Mouse (Mus musculus) lung, embryonic 16.5 days (tissue): ENCODE measurements around the gene Tmem181a. TPM values are rescaled to one million over a fixed set of nuclear protein-coding genes. Genes with fewer than 3 reads are reported as not detected.
A peak's percentile ranks its signal among the peaks of the same experiment; 100 is the strongest.
"Not testable (repeated sequence)": the region's sequence is repeated elsewhere in the genome, so short reads cannot be mapped to it uniquely, and the experiment has no call there.

Experiments
- ATAC-seq: fragments of 200-750 bp; cut with Nextera tagmentation; 2 replicates; pipeline ENCODE4 v1.8.0; 2017; ENCODE audit warnings: low read depth, mild to moderate bottlenecking, moderate library complexity
- H3K27ac ChIP-seq: fragments of 300-500 bp; sonication (generic); 2 replicates; pipeline ENCODE4 v1.5.1; 2014; ENCODE audit warnings: mild to moderate bottlenecking, control low read depth, low read length
- H3K27me3 ChIP-seq: fragments of 300-500 bp; sonication (generic); 2 replicates; pipeline ENCODE4 v1.6.1; 2014; ENCODE audit warnings: low read depth, low read length, mixed read lengths; ENCODE audit not compliant: control insufficient read depth, insufficient read depth
- H3K36me3 ChIP-seq: fragments of 300-500 bp; sonication (generic); 2 replicates; pipeline ENCODE4 v1.6.1; 2014; ENCODE audit warnings: low read length; ENCODE audit not compliant: control insufficient read depth, insufficient read depth
- H3K4me1 ChIP-seq: fragments of 300-500 bp; sonication (generic); replicated peaks from 2 replicates; pipeline ENCODE4 v1.6.1; 2014; ENCODE audit warnings: low read length, mixed read lengths; ENCODE audit not compliant: control insufficient read depth, insufficient read depth
- H3K4me2 ChIP-seq: fragments of 300-500 bp; sonication (generic); 2 replicates; pipeline ENCODE4 v1.6.1; 2014; ENCODE audit warnings: low read depth, low read length, control low read depth
- H3K4me3 ChIP-seq: fragments of 300-500 bp; sonication (generic); 2 replicates; pipeline ENCODE4 v1.5.1; 2014; ENCODE audit warnings: mild to moderate bottlenecking, low read length, control low read depth
- H3K9ac ChIP-seq: fragments of 300-500 bp; sonication (generic); 2 replicates; pipeline ENCODE4 v1.6.1; 2014; ENCODE audit warnings: low read length, control low read depth
- H3K9me3 ChIP-seq: fragments of 300-500 bp; sonication (generic); 2 replicates; pipeline ENCODE4 v1.6.1; 2016; ENCODE audit warnings: low read length; ENCODE audit not compliant: control insufficient read depth
- WGBS: fragments of 180-500 bp; shearing (Covaris S2); extraction: QIAGEN DNeasy Blood & Tissue Kit; methylation state at CpG from one replicate; pipeline ENCODE4 v1.1.7; 2014; 5-methylcytosine and 5-hydroxymethylcytosine counted together
- polyA plus RNA-seq: library from polyadenylated mRNA; unstranded; fragments of >200 nt; fragmentation: Nextera tagmentation; extraction: Ambion mirVana; gene quantifications from 2 replicates; pipeline ENCODE4 v1.2.1, GENCODE M21; 2015

Gene Tmem181a
- polyA plus RNA-seq, 1 experiment from 2014 or later, result 20.6 TPM

DNA sequence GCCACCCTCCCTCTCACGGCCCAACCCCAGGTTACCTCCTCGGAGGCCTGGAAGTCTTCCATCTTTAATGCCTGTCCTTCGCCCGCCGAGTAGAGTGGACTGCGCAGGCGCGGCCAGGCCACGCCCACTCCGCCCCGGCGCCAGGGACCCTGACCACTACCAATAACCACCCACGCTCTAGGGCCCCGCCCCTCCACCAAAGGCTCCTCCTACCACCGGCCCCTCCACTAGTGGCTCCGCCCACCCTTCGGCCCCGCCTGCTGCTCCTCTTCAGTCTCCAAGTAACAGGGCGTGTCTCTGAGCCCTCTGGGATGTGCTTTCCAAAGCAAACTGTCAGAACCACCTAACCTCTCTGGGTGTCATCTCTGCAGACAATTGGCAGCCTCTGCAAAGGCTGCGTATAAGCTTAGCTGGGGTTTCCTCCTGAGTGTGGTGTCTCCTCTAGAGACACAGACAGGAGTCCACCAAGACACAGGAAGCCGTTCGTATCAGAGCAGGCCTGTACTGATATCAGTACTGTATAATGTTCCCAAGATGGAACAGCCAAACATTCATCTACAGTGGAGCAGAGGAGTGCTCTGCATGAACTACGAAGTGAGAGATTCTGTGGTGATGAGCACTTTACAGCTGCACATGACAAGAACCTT is 60.8 kb downstream of the Tmem181a start, which contains the start of gene Dynlt1a:
Gene Dynlt1a, minus strand, starts transcription at position 162 of the 647 bp plus-strand sequence.
- ATAC-seq, result peak; percentile 97
- H3K36me3 ChIP-seq, H3K4me1 ChIP-seq, H3K27me3 ChIP-seq, H3K27ac ChIP-seq, H3K9me3 ChIP-seq: not testable (repeated sequence)
- H3K4me2 ChIP-seq, result peak within 1 kb of the TSS; percentile 56
- peak within 1 kb of the TSS; percentile 45 for H3K9ac ChIP-seq
- 6% methylated on average over 23 of the region's 23 CpGs for WGBS
- H3K4me3 ChIP-seq, result peak within 1 kb of the TSS; percentile 46

DNA sequence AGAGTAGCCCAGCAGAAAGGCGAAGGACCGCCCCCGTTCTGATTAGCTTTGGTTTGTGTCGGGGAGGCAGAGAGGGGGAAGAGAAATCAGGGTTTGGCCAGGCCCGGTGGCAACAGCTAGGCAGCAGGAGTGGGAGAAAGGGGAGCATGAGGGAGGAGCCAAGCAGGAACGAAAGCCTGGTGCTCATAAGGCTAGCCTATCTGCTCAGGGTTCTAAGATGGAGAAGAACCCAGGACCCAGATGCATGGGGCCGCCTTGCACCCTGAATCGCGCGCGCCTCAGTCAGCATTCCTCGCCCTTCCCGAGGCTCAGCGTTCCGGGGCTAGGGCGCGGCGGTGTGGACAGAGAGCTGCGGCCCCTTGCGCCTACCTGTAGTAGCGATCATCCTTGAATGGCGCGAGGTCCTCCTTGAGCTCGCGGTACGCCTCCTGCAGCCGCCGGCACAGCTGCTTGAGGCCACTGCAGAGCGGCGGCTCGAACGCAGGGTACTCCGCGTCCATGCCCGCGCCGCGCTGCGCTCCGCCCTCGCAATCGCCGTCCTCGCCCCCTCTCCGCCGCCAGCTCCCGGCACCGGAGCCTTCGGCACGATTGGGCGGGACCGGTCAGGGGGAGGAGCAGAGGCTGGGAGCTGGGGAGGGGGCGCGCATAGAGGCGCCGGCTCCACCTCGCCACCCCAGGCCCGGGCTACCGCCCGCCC is 64.6 kb downstream of the Tmem181a start:
- ATAC-seq, result peak; percentile 21
- H3K9ac ChIP-seq, H3K27ac ChIP-seq, H3K4me3 ChIP-seq, H3K36me3 ChIP-seq, H3K9me3 ChIP-seq, H3K27me3 ChIP-seq, H3K4me1 ChIP-seq, H3K4me2 ChIP-seq: not testable (repeated sequence)
- WGBS, result 0% methylated on average over 2 of the region's 60 CpGs

DNA sequence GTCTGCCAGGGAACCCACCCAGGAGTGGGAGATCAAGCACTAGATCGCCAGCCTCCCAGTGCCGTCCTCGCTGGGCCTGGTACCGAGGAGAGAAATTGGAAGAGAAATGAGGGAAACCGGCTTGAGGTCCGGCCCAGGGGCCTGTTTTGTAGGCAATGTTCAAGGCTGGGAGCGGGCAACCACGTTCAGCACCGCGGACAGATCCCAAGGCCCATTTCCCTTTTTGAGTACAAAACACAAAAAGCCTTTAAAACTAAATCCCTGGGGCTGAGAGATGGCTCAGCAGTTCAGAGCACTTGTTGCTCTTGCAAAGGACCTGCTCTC is 65.1 kb downstream of the Tmem181a start:
- H3K4me1 ChIP-seq, H3K9me3 ChIP-seq, H3K27ac ChIP-seq, H3K36me3 ChIP-seq, H3K27me3 ChIP-seq, H3K4me3 ChIP-seq, H3K9ac ChIP-seq, H3K4me2 ChIP-seq: not testable (repeated sequence)
- peak; percentile 39 for ATAC-seq
- no CpG with 5 or more reads among the region's 10 CpGs for WGBS

DNA sequence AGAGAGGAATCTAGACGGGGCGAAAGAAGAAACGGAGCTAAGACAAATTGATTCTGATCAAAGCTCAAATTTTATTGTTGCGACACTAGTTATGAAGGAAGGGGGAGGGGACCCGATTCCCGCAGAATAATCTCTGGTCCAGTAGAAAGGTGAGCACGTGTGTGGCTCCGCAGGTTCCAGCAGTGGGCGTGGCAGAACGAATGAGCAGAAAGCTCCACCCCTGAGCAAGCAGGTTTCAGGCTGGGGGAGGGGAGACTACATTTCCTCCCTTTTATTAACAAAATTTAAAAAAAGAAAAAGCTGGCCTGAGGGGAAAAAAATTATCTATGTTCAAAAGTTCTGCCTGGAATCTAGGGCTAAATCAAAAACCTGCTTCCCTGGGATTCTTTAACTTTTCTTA is 68.4 kb downstream of the Tmem181a start:
- 64% methylated on average over 10 of the region's 10 CpGs for whole genome bisulfite sequencing
- not testable (repeated sequence) for H3K4me3 ChIP-seq, H3K9me3 ChIP-seq, H3K27me3 ChIP-seq, H3K4me2 ChIP-seq, H3K27ac ChIP-seq, H3K9ac ChIP-seq, H3K4me1 ChIP-seq, H3K36me3 ChIP-seq, ATAC-seq

GRCm38 (mm10) chr17:6325543-6325942 is 68.9 kb downstream of the Tmem181a start:
- H3K4me3 ChIP-seq, H3K4me1 ChIP-seq, H3K27ac ChIP-seq, H3K9me3 ChIP-seq, H3K4me2 ChIP-seq, ATAC-seq, H3K9ac ChIP-seq, H3K36me3 ChIP-seq, H3K27me3 ChIP-seq: not testable (repeated sequence)
- WGBS, result 69% methylated on average over 6 of the region's 6 CpGs

- H3K27me3 ChIP-seq, H3K4me3 ChIP-seq, H3K4me1 ChIP-seq, ATAC-seq, H3K9me3 ChIP-seq, H3K36me3 ChIP-seq, H3K27ac ChIP-seq, H3K9ac ChIP-seq, H3K4me2 ChIP-seq: not testable (repeated sequence)
- 94% methylated on average over 7 of the region's 7 CpGs for WGBS
Measured at GRCm38 (mm10) chr17:6327554-6327953, 70.9 kb downstream of the Tmem181a start.

GRCm38 (mm10) chr17:6328997-6329396 is 72.3 kb downstream of the Tmem181a start:
- H3K36me3 ChIP-seq, H3K4me2 ChIP-seq, H3K9ac ChIP-seq, H3K9me3 ChIP-seq, ATAC-seq, H3K4me1 ChIP-seq, H3K4me3 ChIP-seq, H3K27ac ChIP-seq, H3K27me3 ChIP-seq: not testable (repeated sequence)
- 55% methylated on average over 3 of the region's 4 CpGs for WGBS

- not testable (repeated sequence) for ATAC-seq
Measured at GRCm38 (mm10) chr17:6342606-6343294, 86.1 kb downstream of the Tmem181a start.

GRCm38 (mm10) chr17:6355256-6355655 is 98.6 kb downstream of the Tmem181a start:
- not testable (repeated sequence) for ATAC-seq, H3K27me3 ChIP-seq, H3K4me2 ChIP-seq, H3K9ac ChIP-seq, H3K4me3 ChIP-seq, H3K36me3 ChIP-seq, H3K4me1 ChIP-seq, H3K27ac ChIP-seq, H3K9me3 ChIP-seq
- 78% methylated on average over 10 of the region's 10 CpGs for WGBS

More at GRCm38 (mm10) chr17:6342606-6343294, 86.1 kb downstream of the Tmem181a start:
- H3K27me3 ChIP-seq, H3K36me3 ChIP-seq, H3K4me3 ChIP-seq, H3K4me1 ChIP-seq, H3K27ac ChIP-seq, H3K4me2 ChIP-seq, H3K9ac ChIP-seq, H3K9me3 ChIP-seq: not testable (repeated sequence)
- WGBS, result no CpG with 5 or more reads among the region's 12 CpGs
